Comparison of ENCODE assay signal across 27 mouse cellular contexts in the genomic region with DNA sequence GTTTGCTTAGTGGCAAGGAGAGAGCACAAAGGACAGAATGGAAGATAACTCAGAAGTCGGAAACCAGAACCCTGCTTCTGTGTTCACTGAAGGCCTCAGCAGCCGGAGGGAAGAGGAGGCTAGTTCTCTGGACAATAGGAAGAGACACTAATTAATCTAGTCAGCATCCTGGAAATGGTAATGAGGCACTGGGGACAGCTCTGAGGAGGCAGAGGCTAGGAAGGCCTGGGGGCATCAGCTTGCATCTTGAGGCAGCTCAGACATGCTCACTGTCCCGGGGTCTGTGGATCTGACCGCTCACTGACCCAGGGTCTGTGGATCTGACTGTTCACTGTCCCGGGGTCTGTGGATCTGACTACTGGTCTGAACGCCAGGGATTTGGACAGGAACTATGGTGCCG.
DNase-seq lines count a peak whose midpoint lies in the region; ATAC-seq and TF ChIP-seq lines count a peak whose summit lies in the region.
"Had no signal": no experiment of that assay in that cellular context is flagged by ENCODE, and none has a peak within 500 bp of the region (broad histone marks: within the 10 kb centered on the region; RNA-seq: fewer than 3 reads in every experiment).

No protein-coding gene starts in this region.

- no peak overlapping the region for H3K4me3 ChIP-seq in hindbrain, embryonic 13.5 days
- H3K4me3 ChIP-seq in hindbrain, postnatal 0 days (ENCODE audit: low read length), result no peak overlapping the region
- no peak overlapping the region for H3K4me3 ChIP-seq in neural tube, embryonic 14.5 days (ENCODE audit: low read depth, low read length)
- H3K4me3 ChIP-seq: embryonic facial prominence, embryonic 12.5 days; heart, embryonic 13.5 days; layer of hippocampus, adult 2 months; limb, embryonic 13.5 days; liver, embryonic 12.5 days had no signal

- 57% methylated on average over 7 of the region's 7 CpGs for WGBS in hindbrain, embryonic 13.5 days
- 49% methylated on average over 7 of the region's 7 CpGs for WGBS in hindbrain, postnatal 0 days
- 51% methylated on average over 7 of the region's 7 CpGs for WGBS in neural tube, embryonic 14.5 days

- DNase-seq in hindbrain, postnatal 0 days (ENCODE audit: low spot score), result no peak
- DNase-seq in brain, embryonic 14.5 days (ENCODE audit: low read depth), result peak; percentile 54
- DNase-seq in mesoderm, embryonic 11.5 days (ENCODE audit: low read depth, low spot score), result peak; percentile 29
- DNase-seq in thymus, postnatal 14 days, result no peak
- DNase-seq in ovary, adult 18-20 months (ENCODE audit: low spot score), result no peak
- DNase-seq: adrenal gland, adult 8-10 months; B cell, adult 2 months; cerebellum, adult 18-20 months; cerebellum, postnatal 25 days; forebrain, postnatal 0 days; gastrocnemius, postnatal 25 days; heart, adult 18-20 months; heart, postnatal 14 days; kidney, postnatal 25 days; layer of hippocampus, postnatal 36 days; lung, adult 18-20 months; lung, postnatal 10 days had no signal

- no peak for TF ChIP-seq POLR2A in brain, embryonic 14.5 days (IDR thresholded peaks at IDR 0.05; ENCODE audit: borderline replicate concordance, extremely low read depth, insufficient read depth, insufficient read length, poor library complexity, severe bottlenecking)

- 0 out of 2 replicates have a peak overlapping the region, but pooled peaks have one; percentile 39 for H3K9ac ChIP-seq in hindbrain, embryonic 13.5 days
- H3K9ac ChIP-seq in hindbrain, postnatal 0 days (replicated peaks; ENCODE audit: low read length), result no peak overlapping the region
- H3K9ac ChIP-seq in neural tube, embryonic 14.5 days (replicated peaks; ENCODE audit: low read depth, low read length), result no peak overlapping the region
- H3K9ac ChIP-seq: embryonic facial prominence, embryonic 12.5 days; forebrain, postnatal 0 days; heart, embryonic 13.5 days; limb, embryonic 13.5 days; liver, embryonic 12.5 days had no signal

- H3K36me3 ChIP-seq in hindbrain, embryonic 13.5 days, result no peaks in the 10 kb centered on the region
- H3K36me3 ChIP-seq in hindbrain, postnatal 0 days (ENCODE audit: insufficient read depth, low read length), result peaks cover 4% of the 10 kb centered on the region; the same call in 1 of the 2 replicates
- H3K36me3 ChIP-seq in neural tube, embryonic 14.5 days (ENCODE audit: control insufficient read depth, insufficient read depth, low read length), result no peaks in the 10 kb centered on the region
- H3K36me3 ChIP-seq: embryonic facial prominence, embryonic 12.5 days; G1E; heart, embryonic 13.5 days; limb, embryonic 13.5 days; liver, embryonic 12.5 days had no signal

- TF ChIP-seq CTCF in hindbrain, postnatal 0 days (IDR thresholded peaks at IDR 0.05; ENCODE audit: low read depth), result no peak
- no peak for TF ChIP-seq CTCF in brain, embryonic 14.5 days (IDR thresholded peaks at IDR 0.05; ENCODE audit: borderline replicate concordance, extremely low read depth, insufficient read depth, insufficient read length)

- H3K9me3 ChIP-seq in hindbrain, embryonic 13.5 days, result no peaks in the 10 kb centered on the region
- no peaks in the 10 kb centered on the region for H3K9me3 ChIP-seq in hindbrain, postnatal 0 days (ENCODE audit: low read length)
- H3K9me3 ChIP-seq in neural tube, embryonic 14.5 days (ENCODE audit: control insufficient read depth, low read length), result no peaks in the 10 kb centered on the region
- H3K9me3 ChIP-seq: embryonic facial prominence, embryonic 12.5 days; G1E; heart, embryonic 13.5 days; limb, embryonic 13.5 days; liver, embryonic 12.5 days had no signal

- peak overlapping the region; percentile 55 for H3K27ac ChIP-seq in hindbrain, embryonic 13.5 days
- no peak overlapping the region for H3K27ac ChIP-seq in hindbrain, postnatal 0 days
- H3K27ac ChIP-seq in neural tube, embryonic 14.5 days (ENCODE audit: low read depth, low read length), result no peak overlapping the region
- H3K27ac ChIP-seq: embryonic facial prominence, embryonic 12.5 days; heart, embryonic 13.5 days; layer of hippocampus, adult 2 months; limb, embryonic 13.5 days; liver, embryonic 12.5 days had no signal

- H3K4me2 ChIP-seq in hindbrain, embryonic 13.5 days, result no peak overlapping the region
- no peak overlapping the region for H3K4me2 ChIP-seq in hindbrain, postnatal 0 days (ENCODE audit: low read depth, low read length)
- H3K4me2 ChIP-seq in neural tube, embryonic 14.5 days (ENCODE audit: low read depth, low read length), result no peak overlapping the region
- H3K4me2 ChIP-seq: embryonic facial prominence, embryonic 12.5 days; heart, embryonic 13.5 days; limb, embryonic 13.5 days; liver, embryonic 12.5 days had no signal

- peaks cover 20% of the 10 kb centered on the region for H3K4me1 ChIP-seq in hindbrain, embryonic 13.5 days (replicated peaks)
- H3K4me1 ChIP-seq in hindbrain, postnatal 0 days (ENCODE audit: insufficient read depth, low read length), result no peaks in the 10 kb centered on the region
- no peaks in the 10 kb centered on the region; the same call in 1 of the 2 replicates for H3K4me1 ChIP-seq in neural tube, embryonic 14.5 days (ENCODE audit: control insufficient read depth, insufficient read depth, low read length)
- H3K4me1 ChIP-seq: embryonic facial prominence, embryonic 12.5 days; limb, embryonic 13.5 days; liver, embryonic 12.5 days had no signal

- peaks cover 4% of the 10 kb centered on the region; the same call in 1 of the 2 replicates for H3K27me3 ChIP-seq in hindbrain, embryonic 13.5 days
- H3K27me3 ChIP-seq in hindbrain, postnatal 0 days (ENCODE audit: insufficient read depth, low read length), result no peaks in the 10 kb centered on the region
- no peaks in the 10 kb centered on the region for H3K27me3 ChIP-seq in neural tube, embryonic 14.5 days (ENCODE audit: control insufficient read depth, insufficient read depth, low read length)
- H3K27me3 ChIP-seq: CH12.LX; embryonic facial prominence, embryonic 12.5 days; limb, embryonic 13.5 days; liver, embryonic 12.5 days had no signal

- ATAC-seq in hindbrain, embryonic 13.5 days (ENCODE audit: low FRiP score), result no peak
- ATAC-seq in hindbrain, postnatal 0 days, result no peak
- peak; percentile 44; the same call in 1 of the 2 replicates for ATAC-seq in neural tube, embryonic 14.5 days (ENCODE audit: low read depth)
- ATAC-seq: forebrain, postnatal 0 days; intestine, postnatal 0 days; liver, embryonic 12.5 days had no signal

Comparison
In these comparisons a context has a peak if more than half of its experiments do, and no peak if none do; other contexts are left out.
1. DNase-seq: peak in brain, embryonic 14.5 days (single experiment) and mesoderm, embryonic 11.5 days (single experiment); none in hindbrain, postnatal 0 days (single experiment), thymus, postnatal 14 days (single experiment) and ovary, adult 18-20 months (single experiment).